Mouse (Mus musculus): ENCODE data around the gene Chd1.
"Not testable (repeated sequence)": the region's sequence is repeated elsewhere in the genome, so short reads cannot be mapped to it uniquely, and the experiment has no call there.

The Chd1 gene

DNA sequence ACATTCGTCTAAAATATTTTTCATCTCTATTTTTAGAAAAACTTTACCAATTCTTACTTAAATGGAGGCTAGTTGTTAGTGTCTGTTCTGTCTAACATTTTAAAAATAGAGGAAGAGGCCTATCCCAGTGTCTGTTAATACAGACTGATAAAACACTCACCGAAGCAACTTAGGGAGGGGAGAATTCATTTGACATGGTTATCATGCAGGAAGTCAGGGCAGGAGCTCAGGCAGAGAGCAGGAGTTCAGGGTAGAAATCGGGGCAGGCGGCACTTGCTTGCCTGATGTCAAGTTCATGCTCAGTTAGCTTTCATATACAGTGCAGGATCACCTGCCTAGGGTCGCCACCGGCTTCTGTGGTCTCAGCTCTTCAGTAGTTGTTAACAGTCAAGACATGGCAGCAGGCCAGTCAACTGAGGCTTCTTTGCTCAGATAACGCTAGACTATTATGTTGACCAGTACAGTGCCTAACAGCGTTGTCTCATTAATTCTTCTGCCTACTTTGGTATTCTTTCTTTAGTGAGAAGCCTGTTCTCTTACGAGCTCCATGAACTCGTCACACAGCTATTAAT lies 32.7 kb downstream of the Chd1 start:
- no peak for DNase-seq

DNA sequence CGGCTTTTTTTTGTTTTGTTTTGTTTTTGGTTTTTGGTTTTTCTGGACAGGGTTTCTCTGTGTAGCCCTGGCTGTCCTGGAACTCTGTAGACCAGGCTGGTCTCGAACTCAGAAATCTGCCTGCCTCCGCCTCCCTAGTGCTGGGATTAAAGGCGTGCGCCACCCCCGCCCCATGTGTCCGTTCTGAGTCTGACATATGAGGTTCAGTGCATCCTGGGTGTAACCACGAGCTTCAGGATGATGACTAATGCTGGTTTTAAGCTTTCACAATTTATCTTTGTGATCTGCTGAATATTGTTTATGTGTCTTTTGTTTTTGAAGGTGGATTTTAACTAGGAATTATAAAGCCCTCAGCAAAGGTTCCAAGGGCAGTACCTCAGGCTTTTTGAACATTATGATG lies 37.1 kb downstream of the Chd1 start:
- DNase-seq = no peak

DNA sequence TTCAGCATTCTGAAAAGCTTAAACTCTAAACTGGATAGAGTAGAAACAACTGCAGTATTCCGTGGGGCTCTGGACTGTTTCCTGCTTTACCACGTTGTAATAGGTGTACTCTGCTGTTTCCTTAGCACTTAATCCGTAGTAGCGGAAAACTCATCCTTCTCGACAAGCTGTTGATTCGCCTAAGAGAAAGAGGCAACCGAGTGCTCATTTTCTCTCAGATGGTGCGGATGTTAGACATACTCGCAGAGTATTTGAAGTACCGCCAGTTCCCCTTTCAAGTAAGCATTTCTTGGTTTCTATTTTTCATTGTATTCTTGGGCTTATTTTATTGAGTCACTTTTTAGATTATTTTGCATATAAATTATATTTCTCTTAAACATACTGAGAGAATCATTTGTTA lies 38.2 kb downstream of the Chd1 start:
- DNase-seq = no peak

DNA sequence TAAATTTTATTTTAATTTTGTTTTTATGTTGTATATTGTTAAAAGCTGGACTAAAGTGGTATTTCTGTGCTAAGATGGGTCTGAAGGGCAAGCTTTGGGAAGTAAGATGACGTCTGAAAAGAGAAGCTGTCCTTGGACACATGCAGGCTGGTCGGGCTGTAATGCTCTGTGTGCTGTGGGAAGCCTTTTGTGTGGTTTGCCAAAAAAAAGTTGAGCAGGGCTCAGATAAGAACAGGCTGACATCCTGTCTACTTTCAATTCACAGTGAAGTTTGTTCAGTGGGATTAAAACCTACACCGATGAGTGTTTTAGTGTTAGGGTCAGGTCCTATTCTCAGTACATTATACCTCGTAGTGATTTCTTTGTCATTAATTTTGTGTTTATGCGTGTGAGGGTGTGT lies 38.6 kb downstream of the Chd1 start:
- DNase-seq = peak; percentile 30

DNA sequence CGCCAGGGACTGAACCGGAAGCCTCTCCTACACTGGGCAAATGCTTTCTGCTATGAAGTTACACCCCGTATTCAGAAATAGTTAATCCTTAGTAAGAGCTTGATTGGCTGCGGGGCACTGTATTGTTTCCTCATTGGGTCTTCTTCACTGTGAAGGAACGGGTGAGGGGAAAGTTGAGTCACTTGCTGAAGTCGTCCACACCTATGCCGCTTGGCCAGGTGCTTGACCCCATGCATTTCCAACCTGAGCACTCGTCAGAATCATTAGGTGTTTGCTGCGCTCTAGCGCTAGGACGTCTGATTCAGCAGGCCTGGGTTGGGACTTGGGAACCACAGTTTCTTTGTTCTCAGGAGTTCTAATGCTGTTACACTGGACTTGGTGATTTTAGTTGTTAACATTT lies 41.9 kb downstream of the Chd1 start:
- DNase-seq = no peak

DNA sequence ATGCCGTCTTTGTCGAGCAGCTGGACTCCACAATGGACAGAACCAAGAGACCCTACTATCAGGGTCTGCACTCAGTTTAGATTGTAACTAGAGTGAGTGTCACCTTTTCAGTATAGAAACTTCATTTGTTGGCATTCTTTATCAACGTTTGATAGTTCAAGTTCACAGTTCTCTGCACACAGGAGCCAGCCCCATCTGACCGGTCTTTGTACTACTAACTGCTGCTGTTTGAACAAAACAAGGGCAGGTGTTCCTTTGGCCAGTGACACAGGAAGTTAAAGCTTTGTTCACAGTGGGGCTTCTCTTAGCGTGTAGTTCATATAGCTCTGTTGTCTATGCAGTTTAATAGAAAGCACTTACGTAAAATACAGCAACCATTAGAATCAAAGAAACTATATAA lies 43.3 kb downstream of the Chd1 start:
- no peak for DNase-seq

DNA sequence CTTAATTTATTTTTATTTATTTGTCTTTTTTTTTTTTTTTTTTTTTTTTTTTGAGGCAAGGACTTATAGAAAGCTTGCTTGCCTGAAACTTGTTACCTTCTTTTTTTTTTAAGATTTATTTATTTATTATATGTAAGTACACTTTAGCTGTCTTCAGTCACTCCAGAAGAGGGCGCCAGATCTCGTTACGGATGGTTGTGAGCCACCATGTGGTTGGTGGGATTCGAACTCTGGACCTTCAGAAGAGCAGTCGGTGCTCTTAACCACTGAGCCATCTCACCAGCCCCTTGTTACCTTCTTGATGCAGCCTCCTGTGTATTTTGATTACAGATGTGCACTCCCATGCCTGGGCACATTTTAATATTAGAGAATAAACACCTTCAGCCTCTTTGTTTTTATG lies 46.5 kb downstream of the Chd1 start:
- not testable (repeated sequence) for DNase-seq

DNA sequence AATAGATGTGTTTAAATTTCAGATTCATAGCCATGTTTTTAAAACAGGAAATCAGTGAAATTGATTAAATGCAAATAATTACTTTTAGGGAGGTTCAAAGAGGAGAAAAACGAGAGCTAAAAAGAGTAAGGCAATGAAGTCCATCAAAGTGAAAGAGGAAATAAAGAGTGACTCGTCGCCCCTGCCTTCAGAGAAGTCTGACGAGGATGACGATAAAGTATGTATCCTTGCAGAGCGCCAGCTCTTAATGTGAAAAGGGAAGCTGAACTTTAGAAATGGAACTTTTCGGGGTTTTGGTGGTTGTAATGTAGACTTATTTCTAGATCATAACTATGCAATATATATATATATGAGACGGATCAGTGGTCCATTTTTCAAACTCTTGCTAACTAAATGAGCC lies 56.4 kb downstream of the Chd1 start:
- DNase-seq = no peak

DNA sequence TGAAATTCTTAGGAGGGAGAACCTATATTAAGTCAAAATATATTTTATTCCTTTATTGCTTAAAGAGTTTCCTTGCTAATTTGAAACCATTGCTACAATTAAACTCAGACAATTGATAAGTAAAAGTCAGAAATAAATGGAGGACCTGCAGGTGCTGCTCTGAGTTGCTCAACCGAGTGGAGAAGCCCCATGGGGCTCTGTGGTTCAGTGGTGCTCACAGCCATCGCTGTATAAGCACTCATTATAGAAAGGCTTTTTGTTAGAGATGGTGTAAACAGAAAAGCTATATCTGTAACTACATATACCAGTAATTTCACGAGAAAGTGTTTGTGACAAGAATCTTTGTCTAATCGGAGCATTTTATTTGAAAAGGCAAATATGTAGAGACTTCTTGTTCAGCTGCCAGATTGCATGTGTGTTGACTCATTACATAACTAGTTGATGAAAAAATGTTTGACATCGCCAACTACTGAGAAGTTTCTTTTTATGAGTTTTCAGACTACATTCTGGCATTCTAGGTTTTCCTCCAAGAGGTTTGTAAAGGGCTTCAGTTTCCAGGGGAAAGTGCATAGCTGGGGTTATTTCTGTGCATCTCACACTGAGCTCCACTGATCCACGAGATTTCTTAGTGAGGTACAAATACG lies 64.4 kb downstream of the Chd1 start:
- no peak for DNase-seq

DNA sequence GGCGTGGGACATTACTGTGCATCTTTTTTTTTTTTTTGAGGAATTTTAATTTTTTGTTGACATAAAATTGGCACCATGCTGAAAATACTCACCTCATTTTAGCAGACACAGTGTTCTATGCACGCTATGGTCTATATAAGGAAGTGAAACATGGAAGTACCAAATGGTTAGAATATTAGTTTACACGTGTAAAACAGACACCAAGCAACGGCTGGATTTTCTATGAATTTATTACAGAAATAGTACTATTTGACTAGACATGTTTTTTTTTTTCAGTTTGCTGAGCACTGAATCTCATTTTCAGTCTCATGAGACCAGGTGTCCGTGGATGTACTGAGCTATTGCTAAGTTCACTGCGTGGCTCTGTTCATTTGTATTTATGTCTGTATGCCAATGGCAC lies 69.2 kb downstream of the Chd1 start:
- DNase-seq = no peak

DNA sequence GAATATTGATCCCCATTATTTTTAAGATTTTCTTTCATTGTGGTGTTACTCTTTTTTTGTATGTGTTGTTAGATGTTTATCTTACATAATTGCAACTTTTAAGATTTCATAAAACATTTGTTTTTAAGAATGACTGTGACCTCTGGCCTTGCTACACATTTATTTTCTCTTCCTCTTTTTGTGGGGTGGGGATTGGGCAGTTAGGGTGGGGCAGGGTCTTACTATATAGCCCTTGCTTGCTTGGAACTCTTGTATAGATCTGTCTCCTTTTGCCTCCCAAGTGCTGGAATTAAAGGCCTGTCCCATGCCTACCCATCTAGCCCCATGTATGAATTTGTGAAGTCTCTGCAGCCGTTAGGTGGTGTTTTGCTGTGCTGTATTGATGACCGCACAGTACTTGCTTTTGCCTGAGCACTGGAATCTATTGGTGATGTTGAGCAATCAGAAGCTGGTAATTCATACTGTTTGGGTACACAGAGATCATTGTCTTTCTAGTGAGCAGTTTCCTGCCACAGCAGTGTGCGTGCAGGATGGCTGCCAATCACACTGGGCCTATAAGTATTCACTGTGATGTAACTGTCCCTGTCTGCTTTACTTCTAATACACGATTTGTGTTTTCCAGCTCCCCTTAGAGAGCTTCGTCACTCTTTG lies 69.9 kb downstream of the Chd1 start:
- no peak for DNase-seq

DNA sequence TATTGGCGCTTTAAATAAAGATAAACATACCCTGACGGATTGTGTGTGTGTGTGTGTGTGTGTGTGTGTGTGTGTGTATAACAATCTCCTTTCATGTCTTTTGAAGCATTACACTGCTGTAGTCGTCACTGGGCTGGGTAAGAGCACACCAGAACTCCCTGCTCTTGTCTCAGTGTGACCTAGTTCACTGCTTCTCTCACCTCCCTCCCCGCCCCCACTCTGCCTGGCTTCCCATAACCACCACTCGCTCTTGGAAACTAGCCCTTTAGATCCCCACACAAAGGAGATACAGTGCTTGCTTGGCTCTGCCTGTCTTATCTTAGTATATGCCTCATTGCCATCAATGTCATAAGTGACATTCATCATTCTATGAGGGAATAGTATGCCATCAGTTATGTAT lies 71.6 kb downstream of the Chd1 start:
- no peak for DNase-seq

DNA sequence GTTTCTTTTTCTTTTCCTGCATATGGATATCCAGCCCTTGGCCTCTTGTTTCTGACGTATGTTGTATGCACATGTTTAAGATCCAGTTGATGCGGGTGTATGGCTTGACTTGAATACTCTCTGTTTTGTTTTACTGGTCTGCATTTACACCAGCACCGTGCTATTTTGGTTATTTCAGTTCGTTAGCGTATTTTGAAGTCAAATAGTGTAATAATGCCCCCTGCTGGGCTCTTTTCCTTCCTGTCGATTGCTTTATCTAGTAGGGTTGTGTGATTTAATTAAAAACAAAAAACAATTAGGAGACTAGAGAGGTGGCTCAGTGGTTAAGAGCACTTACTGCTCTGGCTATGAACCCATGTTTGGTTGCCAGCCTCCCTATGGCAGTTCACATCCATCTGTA lies 73.2 kb downstream of the Chd1 start:
- peak; percentile 22 for DNase-seq

DNA sequence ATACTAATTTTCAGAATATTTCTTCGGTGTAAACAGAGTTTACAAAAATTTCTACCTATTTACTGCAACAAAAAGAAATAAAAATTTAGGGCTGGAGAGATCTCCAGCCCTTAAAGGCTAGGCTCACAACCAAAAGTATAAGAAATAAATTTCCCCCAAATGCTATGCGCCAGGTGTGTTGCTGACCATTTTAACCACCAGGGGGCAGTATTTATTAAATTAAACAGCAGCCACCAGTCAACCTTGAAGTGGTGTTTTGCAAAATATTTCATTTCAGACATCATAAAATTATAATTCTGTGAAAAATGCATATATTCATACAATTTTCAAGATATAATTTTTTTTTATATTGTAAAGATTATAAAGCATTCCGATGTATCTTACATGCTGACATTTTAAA lies 82.3 kb downstream of the Chd1 start:
- peak; percentile 10 for DNase-seq

DNA sequence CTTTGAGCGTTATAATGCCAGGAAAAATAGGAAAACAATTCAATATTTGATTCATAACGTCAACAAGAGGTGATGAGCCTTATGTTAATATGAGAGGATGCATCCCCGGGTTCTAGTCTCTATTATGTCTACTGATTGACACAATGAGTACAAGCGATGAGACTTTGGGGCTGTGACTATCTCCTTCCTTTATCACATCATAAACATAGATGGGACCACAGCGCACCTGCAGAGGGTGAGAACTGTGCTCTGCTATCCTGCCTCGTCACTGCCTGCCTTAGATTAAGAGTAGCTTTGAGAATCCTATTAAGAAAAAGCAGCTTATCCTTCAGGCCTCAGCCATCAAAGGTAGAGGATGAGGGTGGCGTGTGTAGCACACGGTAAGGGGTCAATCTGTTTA lies 85.9 kb downstream of the Chd1 start:
- no peak for DNase-seq

DNA sequence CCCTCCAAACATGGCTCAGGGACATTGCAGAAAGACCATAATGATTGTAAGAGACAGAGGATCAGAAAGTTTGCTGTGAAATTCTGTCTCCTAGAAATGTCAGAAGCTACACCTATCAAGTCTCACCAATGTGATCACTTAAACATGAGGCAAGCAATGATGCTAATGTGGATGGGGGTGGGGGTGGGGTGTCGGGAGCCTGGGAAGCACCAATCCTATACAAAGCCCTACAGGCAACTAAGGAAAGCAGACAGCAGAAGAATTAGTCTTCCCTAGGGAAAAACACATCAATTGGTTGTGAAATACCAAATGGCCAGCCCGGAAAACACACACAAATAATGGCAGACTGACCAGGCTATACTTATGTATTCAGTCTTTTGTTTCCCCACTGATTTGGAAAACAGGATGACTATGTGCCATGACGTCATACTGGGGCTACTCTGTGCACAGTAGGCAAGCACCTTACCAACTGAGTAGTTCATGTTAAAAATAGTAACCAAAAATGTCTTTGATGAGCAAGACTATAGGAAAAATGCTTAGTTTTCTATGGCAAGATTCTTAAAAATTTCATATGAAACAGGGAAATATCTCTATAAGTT lies 94.5 kb downstream of the Chd1 start:
- no peak for DNase-seq

DNA sequence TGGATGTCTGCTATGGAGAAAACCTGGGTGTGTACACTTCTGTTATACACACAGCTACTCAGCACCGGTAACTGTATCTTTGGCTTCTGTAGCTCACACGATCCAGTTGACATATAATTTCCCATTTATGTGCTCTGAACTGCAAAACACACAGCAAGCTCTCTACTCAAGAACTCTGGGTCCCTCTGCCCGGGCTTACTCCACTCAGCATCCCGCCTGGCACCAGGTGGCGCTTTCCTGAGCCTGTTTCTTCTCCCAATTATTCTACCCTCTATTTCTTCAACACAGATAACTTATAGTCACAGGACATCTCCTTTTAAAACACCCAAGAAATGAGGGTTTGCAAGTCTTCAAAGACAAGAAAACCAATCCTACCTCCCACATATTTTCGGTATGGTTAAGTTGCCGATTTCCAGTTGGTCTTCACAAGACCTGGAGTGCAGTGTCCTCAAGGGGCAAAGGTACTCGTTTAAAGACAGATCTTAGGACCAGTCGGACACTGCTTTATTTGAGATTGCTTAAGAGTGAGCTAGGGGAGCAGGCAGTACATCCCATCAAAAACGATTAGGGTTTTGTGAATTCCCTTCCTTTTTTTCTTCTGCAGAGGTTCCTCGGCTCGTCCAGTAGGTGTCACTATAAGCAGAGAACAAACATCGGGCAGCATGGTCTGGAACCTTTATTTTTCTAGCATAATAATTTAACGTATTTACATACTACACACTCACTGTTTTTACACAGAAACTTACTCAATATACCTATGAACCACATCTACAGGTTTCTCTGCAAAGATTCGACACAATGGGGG lies 99.4 kb downstream of the Chd1 start:
- DNase-seq = peak; percentile 25

DNA sequence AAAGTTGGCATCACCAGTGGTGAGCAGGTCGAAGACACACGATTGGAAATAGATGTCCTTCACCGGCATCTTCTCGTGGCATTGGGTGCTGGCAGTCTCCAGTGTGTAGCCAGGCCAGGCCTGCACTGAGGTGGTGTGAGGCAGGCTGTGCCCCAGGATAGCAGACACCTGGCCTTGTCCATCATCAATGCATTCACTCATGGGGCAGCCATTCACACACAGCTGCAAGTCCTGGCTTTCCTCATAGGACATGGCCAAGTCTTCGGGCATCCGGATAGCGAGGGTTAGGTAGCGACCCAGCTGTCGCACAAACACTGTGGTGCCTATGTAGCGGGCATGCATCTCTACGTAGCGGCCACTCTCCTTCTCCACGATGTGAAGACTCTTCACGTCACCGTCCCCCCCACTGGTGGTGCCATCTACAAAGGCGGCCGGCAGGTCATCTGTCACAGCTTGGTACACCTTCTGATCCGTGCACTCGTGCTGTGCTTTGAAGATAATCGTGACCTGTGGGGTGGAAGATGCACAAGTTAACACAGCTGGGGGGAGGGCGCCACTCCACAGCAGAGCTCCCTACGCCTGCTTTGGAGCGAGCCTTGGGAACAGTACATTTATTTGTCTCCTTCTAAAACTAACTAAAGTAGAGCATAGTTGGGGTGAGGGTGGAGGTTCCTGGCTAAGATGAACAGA lies 102.7 kb downstream of the Chd1 start:
- DNase-seq = no peak

DNA sequence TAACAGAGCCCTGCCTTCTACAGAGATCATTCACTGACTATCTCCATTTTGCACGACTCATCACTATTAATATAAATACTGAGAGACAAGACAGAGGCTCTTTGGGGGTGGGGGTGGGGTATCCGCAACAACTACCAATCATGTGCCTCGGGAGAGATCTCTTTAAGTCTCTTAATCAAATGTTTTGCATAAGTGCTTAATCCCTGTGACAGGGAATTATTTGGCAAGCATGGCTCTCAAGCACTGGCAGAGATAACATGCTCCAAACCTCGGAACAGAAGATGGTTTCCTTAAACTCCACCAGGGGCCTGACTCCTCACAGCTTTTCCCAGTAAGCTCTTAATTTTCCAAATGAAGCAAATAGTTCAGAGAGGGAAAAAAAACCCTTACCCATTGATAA lies 103.2 kb downstream of the Chd1 start:
- DNase-seq = no peak

DNA sequence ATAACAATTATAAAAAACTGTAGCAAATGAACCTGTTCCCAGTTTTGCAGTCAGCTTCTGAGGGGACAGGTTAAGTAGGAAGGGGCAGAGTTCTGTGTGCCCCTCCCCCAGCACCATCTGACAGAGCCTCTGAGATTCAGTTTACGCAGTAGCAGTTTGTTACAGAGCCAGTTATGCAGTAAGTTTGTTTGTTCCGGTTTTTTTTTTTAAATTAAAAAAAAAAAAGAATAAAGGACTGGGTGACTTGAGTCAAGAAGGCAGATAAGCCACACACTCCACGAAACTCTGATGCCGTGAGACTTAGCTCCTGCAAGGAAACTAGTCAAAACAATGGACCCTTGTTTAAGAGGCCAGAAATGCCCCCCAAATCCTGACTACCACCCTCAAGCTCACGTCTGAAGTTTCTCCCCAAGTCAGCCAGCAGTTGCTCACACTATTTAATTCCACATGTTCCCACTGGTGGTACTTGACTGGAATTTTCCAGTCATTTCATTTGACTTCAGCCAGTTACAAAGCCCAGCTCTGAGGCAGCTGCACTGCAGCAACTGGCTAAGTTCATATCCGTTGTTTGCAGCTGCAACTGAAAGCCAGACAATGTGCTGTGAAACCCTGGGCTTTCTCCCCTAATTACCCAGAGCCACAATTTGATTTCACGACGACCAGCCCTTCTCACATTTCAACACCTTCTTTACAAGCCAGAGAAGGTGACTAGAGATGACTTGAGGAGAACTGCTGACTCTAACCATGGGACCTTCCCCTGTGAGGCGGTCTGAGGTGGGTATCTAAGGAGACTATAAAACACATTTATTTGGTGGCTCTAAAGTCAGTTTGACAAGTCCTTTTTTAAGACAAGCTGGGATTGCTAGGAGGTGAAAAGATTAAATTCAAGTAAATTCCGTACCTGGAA lies 104.0 kb downstream of the Chd1 start:
- DNase-seq = no peak

DNA sequence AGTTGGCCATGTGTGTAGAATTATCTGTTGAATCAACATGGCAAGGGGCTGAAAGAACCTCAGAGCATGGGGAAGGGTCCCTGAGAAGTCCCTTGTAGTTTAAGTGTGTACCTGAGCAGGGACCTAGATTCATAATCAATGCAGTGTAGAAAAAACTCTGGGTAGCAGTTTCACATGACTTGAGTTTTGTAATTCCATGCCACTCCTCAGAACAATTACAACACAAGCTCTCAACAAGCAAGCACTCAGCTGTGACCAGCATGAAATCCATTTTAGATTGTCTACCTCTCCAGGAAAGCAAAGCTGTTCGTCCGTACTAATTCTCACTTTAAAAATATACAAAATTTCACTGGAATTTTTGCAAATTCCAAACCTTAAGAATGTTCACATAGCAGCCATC lies 105.2 kb downstream of the Chd1 start:
- DNase-seq = no peak

All from thymus, postnatal 25 days (tissue).